Comparison of ENCODE assay signal across 10 mouse cellular contexts in genomic region chr9:102243296-102243695, GRCm38 (mm10).
DNase-seq lines count a peak whose midpoint lies in the region; ATAC-seq and TF ChIP-seq lines count a peak whose summit lies in the region.
"Had no signal": no experiment of that assay in that cellular context is flagged by ENCODE, and none has a peak within 500 bp of the region (broad histone marks: within the 10 kb centered on the region; RNA-seq: fewer than 3 reads in every experiment).

No protein-coding gene starts in this region.

- no peak overlapping the region for H3K9ac ChIP-seq in heart, embryonic 12.5 days
- H3K9ac ChIP-seq in midbrain, postnatal 0 days (replicated peaks; ENCODE audit: low read length, poor library complexity, severe bottlenecking): no peak overlapping the region
- H3K9ac ChIP-seq: embryonic facial prominence, embryonic 15.5 days had no signal

- H3K4me1 ChIP-seq in heart, embryonic 12.5 days (replicated peaks): no peaks in the 10 kb centered on the region
- H3K4me1 ChIP-seq in hindbrain, embryonic 10.5 days (replicated peaks): peaks cover 54% of the 10 kb centered on the region
- H3K4me1 ChIP-seq in midbrain, postnatal 0 days (ENCODE audit: insufficient read depth, low read length): peaks cover 15% of the 10 kb centered on the region
- H3K4me1 ChIP-seq: embryonic facial prominence, embryonic 15.5 days had no signal

- H3K9me3 ChIP-seq in heart, embryonic 12.5 days (replicated peaks): no peaks in the 10 kb centered on the region
- no peaks in the 10 kb centered on the region for H3K9me3 ChIP-seq in hindbrain, embryonic 10.5 days
- no peaks in the 10 kb centered on the region for H3K9me3 ChIP-seq in midbrain, postnatal 0 days (ENCODE audit: low read length)
- H3K9me3 ChIP-seq: embryonic facial prominence, embryonic 15.5 days had no signal

- no peak overlapping the region for H3K27ac ChIP-seq in heart, embryonic 12.5 days (ENCODE audit: poor library complexity, severe bottlenecking)
- peak overlapping the region; percentile 82 for H3K27ac ChIP-seq in hindbrain, embryonic 10.5 days
- peak overlapping the region; percentile 0; the same call in 1 of the 2 replicates for H3K27ac ChIP-seq in midbrain, postnatal 0 days (ENCODE audit: low read depth, low read length)
- H3K27ac ChIP-seq: embryonic facial prominence, embryonic 15.5 days had no signal

- TF ChIP-seq POLR2A in brain, embryonic 14.5 days (IDR thresholded peaks at IDR 0.05; ENCODE audit: borderline replicate concordance, extremely low read depth, insufficient read depth, insufficient read length, poor library complexity, severe bottlenecking): no peak

- peaks cover 53% of the 10 kb centered on the region for H3K27me3 ChIP-seq in heart, embryonic 12.5 days (replicated peaks)
- H3K27me3 ChIP-seq in hindbrain, embryonic 10.5 days (ENCODE audit: insufficient read depth, poor library complexity, severe bottlenecking): peaks cover 53% of the 10 kb centered on the region
- H3K27me3 ChIP-seq in midbrain, postnatal 0 days (ENCODE audit: insufficient read depth, low read length): no peaks in the 10 kb centered on the region
- H3K27me3 ChIP-seq: embryonic facial prominence, embryonic 15.5 days had no signal

- no peak for TF ChIP-seq CTCF in brain, embryonic 14.5 days (IDR thresholded peaks at IDR 0.05; ENCODE audit: borderline replicate concordance, extremely low read depth, insufficient read depth, insufficient read length)
- TF ChIP-seq CTCF in midbrain, postnatal 0 days (IDR thresholded peaks at IDR 0.05): no peak

- H3K4me3 ChIP-seq in heart, embryonic 12.5 days: no peak overlapping the region
- H3K4me3 ChIP-seq in hindbrain, embryonic 10.5 days: peak overlapping the region; percentile 7; the same call in 1 of the 2 replicates
- no peak overlapping the region for H3K4me3 ChIP-seq in midbrain, postnatal 0 days (ENCODE audit: low read depth, low read length)
- H3K4me3 ChIP-seq: embryonic facial prominence, embryonic 15.5 days had no signal

- ATAC-seq in heart, embryonic 12.5 days (ENCODE audit: insufficient number of reproducible peaks, low FRiP score): 0 out of 2 replicates have a peak, but pooled peaks have one; percentile 18
- ATAC-seq in midbrain, postnatal 0 days (ENCODE audit: low FRiP score): peak; percentile 76
- no peak for ATAC-seq in inflammation-experienced regulatory T-cells, adult 6 months

- DNase-seq in heart, adult 18-20 months: no peak
- peak; percentile 93 for DNase-seq in brain, embryonic 14.5 days (ENCODE audit: low read depth)
- peak; percentile 74 for DNase-seq in hindbrain, embryonic 10.5 days (ENCODE audit: low spot score)
- peak; percentile 63 for DNase-seq in midbrain, postnatal 0 days (ENCODE audit: low spot score)
- DNase-seq in spleen, adult 18-20 months: no peak
- no peak for DNase-seq in yolk sac, embryonic 10.5 days (ENCODE audit: low spot score)

- WGBS in heart, embryonic 12.5 days: 40% methylated on average over 7 of the region's 7 CpGs
- 9% methylated on average over 7 of the region's 7 CpGs for WGBS in hindbrain, embryonic 10.5 days
- 7% methylated on average over 7 of the region's 7 CpGs for WGBS in midbrain, postnatal 0 days

- no peaks in the 10 kb centered on the region for H3K36me3 ChIP-seq in heart, embryonic 12.5 days
- H3K36me3 ChIP-seq in hindbrain, embryonic 10.5 days: no peaks in the 10 kb centered on the region
- no peaks in the 10 kb centered on the region; the same call in 1 of the 2 replicates for H3K36me3 ChIP-seq in midbrain, postnatal 0 days (ENCODE audit: insufficient read depth, low read length)
- H3K36me3 ChIP-seq: embryonic facial prominence, embryonic 15.5 days had no signal

- no peak overlapping the region for H3K4me2 ChIP-seq in heart, embryonic 12.5 days
- no peak overlapping the region for H3K4me2 ChIP-seq in midbrain, postnatal 0 days (ENCODE audit: low read depth, low read length, poor library complexity, severe bottlenecking)
- H3K4me2 ChIP-seq: embryonic facial prominence, embryonic 15.5 days; liver, embryonic 11.5 days had no signal

Comparison
In these comparisons a context has a peak if more than half of its experiments do, and no peak if none do; other contexts are left out.
1. DNase-seq: peak in brain, embryonic 14.5 days (single experiment), hindbrain, embryonic 10.5 days (single experiment) and midbrain, postnatal 0 days (single experiment); none in heart, adult 18-20 months (0 of 2), spleen, adult 18-20 months (0 of 2) and yolk sac, embryonic 10.5 days (single experiment).